ENCODE assay signal across 14 mouse cellular contexts in the genomic region with DNA sequence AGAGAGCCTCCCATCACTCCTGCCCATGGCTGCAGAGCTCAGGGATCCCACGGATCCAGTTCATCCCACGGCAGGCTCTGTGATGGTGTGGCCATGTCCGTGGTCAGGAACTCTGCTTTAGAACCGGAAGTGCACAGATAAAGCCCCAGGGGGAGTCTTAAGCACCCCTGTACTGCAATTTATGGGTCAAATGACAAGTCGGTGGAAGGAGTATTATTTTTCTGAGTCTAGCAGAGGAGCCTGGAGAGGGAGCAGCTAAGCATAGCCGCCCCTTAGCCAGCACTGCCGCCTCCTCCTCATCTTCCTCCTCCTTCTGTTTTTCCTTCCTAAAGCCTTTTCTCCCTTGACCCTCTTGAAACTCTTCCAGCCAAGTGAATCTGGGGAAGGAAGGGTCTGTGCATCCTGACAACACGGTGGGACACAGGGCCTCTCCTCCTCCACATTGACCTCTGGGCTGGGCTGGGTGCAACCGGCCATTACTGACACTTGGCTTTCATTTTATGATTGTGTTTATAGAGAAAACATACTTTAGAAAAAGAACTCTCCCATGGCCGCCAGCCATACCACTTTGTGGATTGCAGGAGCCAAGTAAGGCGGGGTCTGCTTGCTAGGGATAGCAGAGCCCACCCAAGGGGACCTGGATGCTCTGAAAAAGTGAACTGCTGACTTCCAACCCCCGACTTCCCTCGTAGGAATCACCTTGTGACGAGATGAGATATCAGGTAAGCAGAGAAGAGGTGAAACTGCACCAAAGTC.
DNase-seq lines count a peak whose midpoint lies in the region; ATAC-seq and TF ChIP-seq lines count a peak whose summit lies in the region.
"Had no signal": no experiment of that assay in that cellular context is flagged by ENCODE, and none has a peak within 500 bp of the region (broad histone marks: within the 10 kb centered on the region; RNA-seq: fewer than 3 reads in every experiment).

No protein-coding gene starts in this region.

- TF ChIP-seq CTCF in lung, adult 2 months (IDR thresholded peaks at IDR 0.05; ENCODE audit: insufficient read depth, low read length) = no peak

- no peaks in the 10 kb centered on the region for H3K36me3 ChIP-seq in heart, embryonic 13.5 days
- no peaks in the 10 kb centered on the region for H3K36me3 ChIP-seq in stomach, embryonic 16.5 days (ENCODE audit: control insufficient read depth, insufficient read depth, low read length)
- H3K36me3 ChIP-seq in heart, embryonic 12.5 days = no peaks in the 10 kb centered on the region
- H3K36me3 ChIP-seq: hindbrain, embryonic 12.5 days; midbrain, embryonic 12.5 days had no signal

- no peak overlapping the region for H3K4me3 ChIP-seq in heart, embryonic 13.5 days
- H3K4me3 ChIP-seq in lung, adult 2 months (replicated peaks; ENCODE audit: extremely low read depth, low read depth, low read length) = no peak overlapping the region
- no peak overlapping the region for H3K4me3 ChIP-seq in stomach, embryonic 16.5 days (replicated peaks; ENCODE audit: low read length)
- no peak overlapping the region for H3K4me3 ChIP-seq in heart, embryonic 12.5 days
- H3K4me3 ChIP-seq: hindbrain, embryonic 12.5 days; midbrain, embryonic 12.5 days had no signal

- peaks cover 5% of the 10 kb centered on the region; the same call in 1 of the 2 replicates for H3K27me3 ChIP-seq in heart, embryonic 13.5 days (replicated peaks)
- H3K27me3 ChIP-seq in stomach, embryonic 16.5 days (ENCODE audit: control insufficient read depth, insufficient read depth, low read length) = no peaks in the 10 kb centered on the region
- H3K27me3 ChIP-seq in heart, embryonic 12.5 days (replicated peaks) = peaks cover 6% of the 10 kb centered on the region; the same call in 1 of the 2 replicates
- H3K27me3 ChIP-seq: hindbrain, embryonic 12.5 days had no signal

- no peak for TF ChIP-seq POLR2A in lung, adult 2 months (IDR thresholded peaks at IDR 0.05; ENCODE audit: borderline replicate concordance, extremely low read depth, low read depth, low read length)

- H3K9me3 ChIP-seq in heart, embryonic 13.5 days = no peaks in the 10 kb centered on the region
- no peaks in the 10 kb centered on the region for H3K9me3 ChIP-seq in stomach, embryonic 16.5 days (replicated peaks; ENCODE audit: control insufficient read depth, low read length)
- H3K9me3 ChIP-seq in heart, embryonic 12.5 days (replicated peaks) = no peaks in the 10 kb centered on the region
- H3K9me3 ChIP-seq: hindbrain, embryonic 12.5 days; midbrain, embryonic 12.5 days had no signal

- peak overlapping the region; percentile 37 for H3K27ac ChIP-seq in heart, embryonic 13.5 days (replicated peaks)
- H3K27ac ChIP-seq in stomach, embryonic 16.5 days (ENCODE audit: low read length) = peak overlapping the region; percentile 58
- H3K27ac ChIP-seq in heart, embryonic 12.5 days (ENCODE audit: poor library complexity, severe bottlenecking) = no peak overlapping the region
- H3K27ac ChIP-seq: hindbrain, embryonic 12.5 days; midbrain, embryonic 12.5 days had no signal

- H3K4me2 ChIP-seq in heart, embryonic 13.5 days = no peak overlapping the region
- no peak overlapping the region for H3K4me2 ChIP-seq in stomach, embryonic 16.5 days (ENCODE audit: low read depth, low read length)
- no peak overlapping the region for H3K4me2 ChIP-seq in heart, embryonic 12.5 days
- H3K4me2 ChIP-seq: hindbrain, embryonic 12.5 days; midbrain, embryonic 12.5 days had no signal

- 54% methylated on average over 14 of the region's 14 CpGs for WGBS in heart, embryonic 13.5 days
- WGBS in lung, adult 2 months = 66% methylated on average over 14 of the region's 14 CpGs
- 57% methylated on average over 14 of the region's 14 CpGs for WGBS in stomach, embryonic 16.5 days
- 69% methylated on average over 14 of the region's 14 CpGs for WGBS in heart, embryonic 12.5 days

- H3K4me1 ChIP-seq in heart, embryonic 13.5 days = peaks cover 53% of the 10 kb centered on the region
- H3K4me1 ChIP-seq in lung, adult 2 months (ENCODE audit: control insufficient read depth, insufficient read depth, low read length) = no peaks in the 10 kb centered on the region
- H3K4me1 ChIP-seq in stomach, embryonic 16.5 days (ENCODE audit: control insufficient read depth, insufficient read depth, low read length) = peaks cover 25% of the 10 kb centered on the region
- peaks cover 47% of the 10 kb centered on the region for H3K4me1 ChIP-seq in heart, embryonic 12.5 days (replicated peaks)
- H3K4me1 ChIP-seq: hindbrain, embryonic 12.5 days had no signal

- no peak for DNase-seq in heart, adult 8-10 months (ENCODE audit: low spot score)
- DNase-seq in lung, postnatal 10 days = peak; percentile 45
- no peak for DNase-seq in lung, adult 2 months
- DNase-seq in kidney, postnatal 10 days = peak; percentile 31
- DNase-seq in adrenal gland, postnatal 25 days = no peak
- DNase-seq: cerebellum, adult 9-10 months; layer of hippocampus, postnatal 36 days; right cerebral cortex, postnatal 4 days; thymus, postnatal 14 days had no signal

- H3K9ac ChIP-seq in heart, embryonic 13.5 days = no peak overlapping the region
- no peak overlapping the region for H3K9ac ChIP-seq in stomach, embryonic 16.5 days (ENCODE audit: low read length)
- no peak overlapping the region for H3K9ac ChIP-seq in heart, embryonic 12.5 days
- H3K9ac ChIP-seq: hindbrain, embryonic 12.5 days; midbrain, embryonic 12.5 days had no signal

- no peak for ATAC-seq in heart, embryonic 13.5 days (ENCODE audit: extremely low read depth, insufficient number of reproducible peaks, low FRiP score, low TSS enrichment)
- ATAC-seq in stomach, embryonic 16.5 days (ENCODE audit: insufficient read depth, low FRiP score) = no peak
- ATAC-seq in heart, embryonic 12.5 days (ENCODE audit: insufficient number of reproducible peaks, low FRiP score) = no peak; the same call in 1 of the 2 replicates

Comparison
In these comparisons a context has a peak if more than half of its experiments do, and no peak if none do; other contexts are left out.
1. DNase-seq: peak in lung, postnatal 10 days (single experiment) and kidney, postnatal 10 days (single experiment); none in heart, adult 8-10 months (single experiment), lung, adult 2 months (single experiment) and adrenal gland, postnatal 25 days (single experiment).